Mouse (Mus musculus) heart, postnatal 10 days (tissue): ENCODE data around the gene Spef1. TPM values are rescaled to one million over a fixed set of nuclear protein-coding genes. Genes with fewer than 3 reads are reported as not detected.

Experiments used
- DNase-seq, 2 experiments: peaks; one replicate each; pipeline ENCODE4 v3.0.0; 2021
- intact Hi-C: fragments of 180-260 bp; cut with DNase I; formaldehyde crosslinking; loops from one replicate; pipeline ENCODE4 v1.15.1; 2025
- total RNA-seq, 2 experiments: library from RNA; stranded (reverse); gene quantifications; 2 replicates each; pipeline ENCODE4 v1.2.3; 2021

Spef1 gene
- total RNA-seq, 2 experiments from 2014 or later: 6.2 to 7.1 TPM

GRCm38 (mm10) chr2:131128636-131129157 is 58.4 kb downstream of the Spef1 start:
- intact Hi-C loops: no loop called here
- DNase-seq: peak in 1 of 2 experiments; percentile 1

- intact Hi-C loops: no loop called here
- peak in 1 of 2 experiments; percentile 32 for DNase-seq
Observed at GRCm38 (mm10) chr2:131128211-131128610, 58.9 kb downstream of the Spef1 start.

GRCm38 (mm10) chr2:131127161-131127730 is 59.8 kb downstream of the Spef1 start, which contains the start of gene Hspa12b:
Gene Hspa12b (plus strand): TSS chr2:131127280.
- peak; percentile 78 to 80 for DNase-seq
- intact Hi-C loops: no loop called here

- intact Hi-C loops: loop anchor here (2.0 kb wide), 1 partner anchor 15 kb away; no protein-coding TSS in a partner anchor
- no peak for DNase-seq
Observed at GRCm38 (mm10) chr2:131125964-131126815, 60.9 kb downstream of the Spef1 start.

- DNase-seq: no peak
- intact Hi-C loops: loop anchor here (2.0 kb wide), 1 partner anchor 15 kb away; no protein-coding TSS in a partner anchor
Observed at GRCm38 (mm10) chr2:131125157-131125963, 61.7 kb downstream of the Spef1 start.

GRCm38 (mm10) chr2:131124166-131124565 is 62.9 kb downstream of the Spef1 start:
- intact Hi-C loops: loop anchor here (2.0 kb wide), 1 partner anchor 17 kb away; no protein-coding TSS in a partner anchor
- no peak for DNase-seq

Other genes starting within 250 kb of the Spef1 start
- 1 to 10 TPM; 3.8 to 6.8 TPM for gene Gfra4, start 144.2 kb downstream of the Spef1 start, total RNA-seq
- gene Adam33, start 123.5 kb downstream of the Spef1 start, total RNA-seq: 1 to 10 TPM in 1 of 2 experiments, under 1 TPM in 1; 0.92 to 1.8 TPM
- gene Siglec1, start 100.5 kb downstream of the Spef1 start, total RNA-seq: under 1 TPM; 0.64 to 0.77 TPM
- 10 to 100 TPM; 44.1 to 52.4 TPM for gene Hspa12b, start 60.0 kb downstream of the Spef1 start, total RNA-seq
- not detected for gene Gm11037, start 53.8 kb downstream of the Spef1 start, total RNA-seq
- gene 1700037H04Rik, start 27.2 kb downstream of the Spef1 start, total RNA-seq: 10 to 100 TPM; 17.9 to 21.2 TPM
- gene Cenpb, start 7.2 kb downstream of the Spef1 start, total RNA-seq: 10 to 100 TPM; 71.0 to 75.9 TPM
- gene Cdc25b, start 333 bp downstream of the Spef1 start, total RNA-seq: 10 to 100 TPM; 12.1 to 14.5 TPM
- 10 to 100 TPM; 39.4 to 44.0 TPM for gene Ap5s1, start 19.8 kb upstream of the Spef1 start, total RNA-seq
- 10 to 100 TPM; 39.6 to 44.6 TPM for gene Mavs, start 46.8 kb upstream of the Spef1 start, total RNA-seq
- gene Pank2, start 75.2 kb upstream of the Spef1 start, total RNA-seq: 10 to 100 TPM; 35.5 to 36.0 TPM
- 1 to 10 TPM; 5.4 to 6.8 TPM for gene Rnf24, start 165.6 kb upstream of the Spef1 start, total RNA-seq